Mouse (Mus musculus) kidney, postnatal 10 days (tissue): Measurements from ENCODE around the gene B3glct.
A peak's percentile ranks its signal among the peaks of the same experiment; 100 is the strongest.

Experiments
- DNase-seq: peaks from one replicate; pipeline ENCODE4 v3.0.0; 2021; ENCODE audit warnings: mixed read lengths

Gene B3glct

GRCm38 (mm10) chr5:149751861-149752260 lies 73.8 kb downstream of the B3glct start:
- no peak for DNase-seq

GRCm38 (mm10) chr5:149753073-149753472 lies 75.0 kb downstream of the B3glct start:
- no peak for DNase-seq

GRCm38 (mm10) chr5:149767116-149767515 lies 89.1 kb downstream of the B3glct start:
- DNase-seq, result no peak

GRCm38 (mm10) chr5:149767651-149768301 lies 89.7 kb downstream of the B3glct start:
- no peak for DNase-seq

DNA sequence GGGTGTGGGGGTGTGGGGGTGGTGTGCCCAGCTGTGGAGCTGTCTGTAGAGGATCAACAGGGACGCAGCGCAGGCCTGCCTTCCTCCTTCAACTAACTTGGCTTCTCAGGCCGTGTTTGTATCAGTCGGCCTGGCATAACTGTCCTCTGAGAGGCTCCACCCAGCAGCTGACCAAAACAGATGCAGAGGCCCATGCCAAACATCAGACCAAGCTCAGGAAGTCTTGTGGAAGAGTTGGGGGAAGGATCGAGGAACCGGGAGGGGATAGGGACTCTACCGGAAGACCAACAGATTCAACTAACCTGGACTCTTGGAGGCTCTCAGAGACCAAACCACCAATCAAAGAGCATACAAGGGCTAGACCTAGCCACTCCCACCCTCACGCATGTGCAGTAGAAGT lies 91.6 kb downstream of the B3glct start:
- DNase-seq, result no peak

DNA sequence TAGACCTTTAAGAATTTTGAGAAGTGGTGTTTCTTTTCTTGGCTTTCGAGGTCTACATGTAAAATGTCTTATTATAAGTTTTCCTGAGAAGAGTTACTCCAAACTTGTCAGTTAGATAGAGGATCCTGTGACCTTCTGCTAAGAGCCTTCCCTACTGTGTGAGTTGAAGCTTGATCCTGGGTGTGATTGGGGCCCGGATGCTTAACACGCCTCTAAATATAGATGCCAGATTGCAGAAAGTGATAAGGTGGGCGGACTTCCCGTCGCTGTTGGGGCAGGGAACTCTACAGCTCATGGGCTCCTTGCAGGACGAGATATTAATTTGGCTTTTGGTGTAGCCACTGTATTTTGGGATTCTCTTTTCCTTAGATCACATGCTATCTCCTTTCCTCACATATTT lies 98.0 kb downstream of the B3glct start:
- no peak for DNase-seq

- DNase-seq, result no peak
These were observed 101.7 kb downstream of the B3glct start for GRCm38 (mm10) chr5:149779740-149780139.

GRCm38 (mm10) chr5:149780411-149780810 lies 102.4 kb downstream of the B3glct start:
- peak; percentile 10 for DNase-seq

GRCm38 (mm10) chr5:149790087-149790486 lies 112.1 kb downstream of the B3glct start:
- peak; percentile 28 for DNase-seq

- no peak for DNase-seq
These were observed 132.0 kb downstream of the B3glct start for GRCm38 (mm10) chr5:149810071-149810470.

GRCm38 (mm10) chr5:149811835-149812234 lies 133.8 kb downstream of the B3glct start:
- peak; percentile 36 for DNase-seq
